Mouse (Mus musculus): Measurements from ENCODE around the gene Pigyl. TPM values are rescaled to one million over a fixed set of nuclear protein-coding genes. Genes with fewer than 3 reads are reported as not detected.

Pigyl gene
- polyA plus RNA-seq, 1 experiment from 2014 or later: 27.7 TPM

Other genes with a start within 250 kb of the Pigyl start
- gene Rab3d, start 238.7 kb upstream of the Pigyl start, polyA plus RNA-seq (2018): 12.4 to 19.7 TPM (median 16.8 TPM) in 3 replicates
- 0.63 to 1.3 TPM (median 1.1 TPM) in 3 replicates for gene Ccdc159, start 229.4 kb upstream of the Pigyl start, polyA plus RNA-seq (2018)
- 14.3 to 71.0 TPM (median 48.2 TPM) in 3 replicates for gene Tmem205, start 229.3 kb upstream of the Pigyl start, polyA plus RNA-seq (2018)
- gene Plppr2, start 219.8 kb upstream of the Pigyl start, polyA plus RNA-seq (2018): 0.36 to 1.4 TPM (median 0.91 TPM) in 3 replicates
- gene Swsap1, start 201.1 kb upstream of the Pigyl start, polyA plus RNA-seq (2018): 5.2 to 6.3 TPM (median 5.4 TPM) in 3 replicates
- gene Epor, start 193.3 kb upstream of the Pigyl start, polyA plus RNA-seq (2018): 5.3 to 6.7 TPM (median 6.5 TPM) in 3 replicates
- gene Rgl3, start 167.4 kb upstream of the Pigyl start, polyA plus RNA-seq (2018): 1.8 to 2.4 TPM (median 2.3 TPM) in 3 replicates
- 0.10 to 0.13 TPM in 2 of 3 replicates, not detected in the other for gene Ccdc151, start 154.2 kb upstream of the Pigyl start, polyA plus RNA-seq (2018)
- 72.3 to 78.4 TPM (median 76.1 TPM) in 3 replicates for gene Prkcsh, start 154.0 kb upstream of the Pigyl start, polyA plus RNA-seq (2018)
- gene Elavl3, start 104.8 kb upstream of the Pigyl start, polyA plus RNA-seq (2018): not detected in 3 replicates
- gene Gm49318, start 85.6 kb upstream of the Pigyl start, polyA plus RNA-seq (2018): not detected in 3 replicates
- gene Zfp653, start 85.5 kb upstream of the Pigyl start, polyA plus RNA-seq (2018): 4.3 to 7.0 TPM (median 5.2 TPM) in 3 replicates
- gene Ecsit, start 71.4 kb upstream of the Pigyl start, polyA plus RNA-seq (2018): 8.1 to 14.7 TPM (median 10.0 TPM) in 3 replicates
- not detected in 3 replicates for gene Cnn1, start 57.6 kb upstream of the Pigyl start, polyA plus RNA-seq (2018)
- 46.8 to 70.0 TPM (median 65.2 TPM) in 3 replicates for gene Elof1, start 39.7 kb upstream of the Pigyl start, polyA plus RNA-seq (2018)
- 6.4 to 8.0 TPM (median 7.2 TPM) in 3 replicates for gene Acp5, start 21.1 kb upstream of the Pigyl start, polyA plus RNA-seq (2018)
- not detected in 3 replicates for gene Zfp872, start 31.2 kb downstream of the Pigyl start, polyA plus RNA-seq (2018)
- gene Zfp809, start 68.9 kb downstream of the Pigyl start, polyA plus RNA-seq (2018): 13.0 to 19.3 TPM (median 14.8 TPM) in 3 replicates
- gene Zfp599, start 103.0 kb downstream of the Pigyl start, polyA plus RNA-seq (2018): 0.06 to 0.07 TPM in 2 of 3 replicates, not detected in the other
- gene Zfp810, start 150.8 kb downstream of the Pigyl start, polyA plus RNA-seq (2018): 4.9 to 7.5 TPM (median 6.3 TPM) in 3 replicates
- 0.66 to 6.4 TPM (median 4.6 TPM) in 3 replicates for gene Anln, start 232.3 kb downstream of the Pigyl start, polyA plus RNA-seq (2018)